Mouse (Mus musculus): ENCODE data around the gene Ambra1. TPM values are rescaled to one million over a fixed set of nuclear protein-coding genes. Genes with fewer than 3 reads are reported as not detected.
A peak's percentile ranks its signal among the peaks of the same experiment; 100 is the strongest.

Gene Ambra1
- polyA plus RNA-seq, 1 experiment: 24.0 TPM

DNA sequence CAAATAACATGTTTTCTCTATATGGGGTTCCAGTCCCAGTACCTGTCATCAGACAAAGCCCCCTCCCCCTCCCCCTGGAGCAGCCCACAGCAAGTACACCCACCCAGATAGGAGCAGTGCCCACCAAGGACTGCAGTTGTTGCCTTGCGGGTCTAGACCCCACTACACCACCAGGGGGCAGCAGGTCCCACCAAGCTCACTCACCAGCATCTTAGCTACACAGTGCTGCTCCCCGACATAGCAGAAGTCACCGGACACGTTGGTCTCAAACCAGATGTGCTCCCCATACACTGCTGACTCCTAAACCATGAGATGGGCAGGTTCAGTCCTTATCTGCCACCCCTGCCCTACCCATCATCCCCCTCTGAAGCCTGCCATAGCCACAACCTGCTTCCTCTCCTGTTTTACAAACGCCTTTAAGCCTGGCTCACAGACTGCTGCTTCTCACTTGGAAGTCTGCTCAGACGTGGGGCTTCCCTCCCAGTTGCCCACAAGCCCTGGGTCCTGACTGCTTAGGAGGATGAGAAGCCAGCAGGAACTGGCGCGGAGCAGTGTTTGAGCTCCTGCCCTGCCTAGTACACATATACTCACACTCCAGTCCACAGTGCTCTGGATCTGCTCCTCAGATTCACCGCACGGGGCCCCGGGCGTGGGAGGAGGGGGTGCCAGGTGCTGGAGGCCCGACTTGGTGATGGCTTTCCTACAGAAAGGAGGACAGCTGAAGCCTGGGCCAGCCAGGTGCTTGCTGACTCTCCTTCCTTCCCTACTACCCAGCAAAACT, 214.4 kb downstream of the Ambra1 start:
- Histone ChIP-seq H3K27ac (ENCODE audit: insufficient read depth, low read depth, low read length) (no peak overlapping the region), H3K4me3 (ENCODE audit: insufficient read depth, low read length) (no peak overlapping the region), H3K4me1 (ENCODE audit: control insufficient read depth, insufficient read depth, low read length) (peaks cover 31% of the 10 kb centered on the region)
- TF ChIP-seq POLR2A (IDR thresholded peaks at IDR 0.05; ENCODE audit: borderline replicate concordance, low read depth, low read length) (no peak), CTCF (IDR thresholded peaks at IDR 0.05; ENCODE audit: low read depth, low read length) (peak; percentile 65)

DNA sequence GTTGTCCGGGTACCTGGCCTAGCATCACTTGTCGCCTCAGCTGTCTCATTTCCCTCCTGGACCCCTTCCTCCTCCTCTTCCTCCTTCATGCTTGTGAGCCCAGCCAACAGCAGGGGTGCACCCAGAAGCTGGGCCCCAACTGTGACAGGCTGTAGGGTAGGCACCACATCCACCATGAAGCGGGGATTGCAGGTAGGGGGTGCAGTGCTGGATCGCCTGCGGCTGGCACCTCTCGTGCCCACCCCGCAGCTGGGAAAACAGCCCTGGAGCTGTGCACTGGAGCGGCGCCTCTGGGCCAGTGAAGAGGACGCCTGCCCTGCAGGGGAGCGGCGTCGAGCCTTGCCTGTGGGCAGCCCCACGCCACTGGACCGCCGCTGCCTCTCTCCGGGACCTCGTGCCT, 215.5 kb downstream of the Ambra1 start, which contains the start of gene Gm9821:
TSS of gene Gm9821 (plus strand) at position 221 of the 400 bp plus-strand sequence.
- H3K4me3 ChIP-seq (ENCODE audit: insufficient read depth, low read length): no peak within 1 kb of the TSS
- H3K27ac ChIP-seq (ENCODE audit: insufficient read depth, low read depth, low read length): peak within 1 kb of the TSS; percentile 13; the same call in 1 of the 2 replicates
- peaks cover 35% of the 10 kb centered on the region for H3K4me1 ChIP-seq (ENCODE audit: control insufficient read depth, insufficient read depth, low read length)
- TF ChIP-seq POLR2A (IDR thresholded peaks at IDR 0.05; ENCODE audit: borderline replicate concordance, low read depth, low read length) (no peak), CTCF (IDR thresholded peaks at IDR 0.05; ENCODE audit: low read depth, low read length) (no peak)

DNA sequence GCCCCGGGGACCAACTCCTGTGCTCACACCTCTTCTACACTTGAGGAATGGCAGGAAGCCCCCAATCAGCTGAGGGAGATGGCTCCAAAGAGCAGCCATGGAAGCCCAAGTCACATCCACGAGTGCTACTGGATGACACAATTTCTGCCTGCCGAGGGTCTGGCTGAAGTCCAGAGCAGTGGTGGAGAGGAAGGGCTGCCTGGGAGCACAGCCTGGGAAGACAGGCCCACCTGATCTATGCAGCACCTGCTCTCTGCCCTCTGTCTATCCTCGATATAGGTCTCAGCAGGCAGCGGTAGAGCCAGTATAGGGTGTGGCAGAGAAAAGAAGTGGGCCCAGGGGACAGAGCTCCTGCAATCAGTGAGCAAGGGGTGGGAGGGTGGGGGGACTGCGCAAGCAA, 216.9 kb downstream of the Ambra1 start:
- TF ChIP-seq CTCF (IDR thresholded peaks at IDR 0.05; ENCODE audit: low read depth, low read length) (no peak), POLR2A (IDR thresholded peaks at IDR 0.05; ENCODE audit: borderline replicate concordance, low read depth, low read length) (no peak)
- Histone ChIP-seq H3K4me1 (ENCODE audit: control insufficient read depth, insufficient read depth, low read length) (peaks cover 43% of the 10 kb centered on the region), H3K4me3 (ENCODE audit: insufficient read depth, low read length) (no peak overlapping the region), H3K27ac (ENCODE audit: insufficient read depth, low read depth, low read length) (peak overlapping the region; percentile 92; the same call in 1 of the 2 replicates)

DNA sequence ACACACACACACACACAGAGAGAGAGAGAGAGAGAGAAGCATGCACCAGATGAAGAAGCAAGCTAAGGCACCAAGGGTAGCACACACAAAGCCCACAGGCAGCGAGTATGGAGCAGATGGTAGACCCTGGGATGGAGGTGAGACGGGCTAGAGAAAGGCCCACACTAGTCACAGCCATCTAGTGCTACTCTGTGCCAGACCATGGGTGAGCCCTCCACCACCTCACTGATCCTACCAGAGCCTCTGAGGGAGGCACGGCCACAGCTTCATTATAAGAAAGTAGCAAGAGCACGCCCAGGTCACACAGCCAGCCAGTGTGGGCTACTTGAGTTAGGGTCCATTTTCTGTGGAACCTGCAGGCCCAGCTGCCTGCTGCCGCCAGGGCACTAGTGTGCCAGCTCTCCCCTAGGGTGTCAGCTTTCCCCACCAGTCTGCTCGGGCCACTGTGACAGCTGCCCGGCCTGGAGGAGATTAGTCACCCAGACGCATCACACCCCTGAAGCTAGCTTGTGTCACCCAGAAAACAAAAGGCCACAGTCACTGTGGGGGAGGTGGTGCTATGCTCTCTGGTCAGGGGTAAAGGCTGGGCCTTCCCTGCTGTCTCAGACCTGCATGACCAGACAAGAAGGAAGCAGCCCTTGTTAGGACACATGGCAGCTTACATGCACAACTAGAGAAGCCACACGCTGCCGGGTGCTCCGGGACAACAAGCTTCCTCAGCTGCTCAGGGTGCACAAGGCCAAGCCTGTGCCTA, 217.6 kb downstream of the Ambra1 start:
- Histone ChIP-seq H3K4me3 (ENCODE audit: insufficient read depth, low read length) (peak overlapping the region; percentile 55), H3K27ac (ENCODE audit: insufficient read depth, low read depth, low read length) (peak overlapping the region; percentile 92), H3K4me1 (ENCODE audit: control insufficient read depth, insufficient read depth, low read length) (peaks cover 44% of the 10 kb centered on the region)
- TF ChIP-seq POLR2A (IDR thresholded peaks at IDR 0.05; ENCODE audit: borderline replicate concordance, low read depth, low read length): no peak
- no peak for TF ChIP-seq CTCF (IDR thresholded peaks at IDR 0.05; ENCODE audit: low read depth, low read length)

DNA sequence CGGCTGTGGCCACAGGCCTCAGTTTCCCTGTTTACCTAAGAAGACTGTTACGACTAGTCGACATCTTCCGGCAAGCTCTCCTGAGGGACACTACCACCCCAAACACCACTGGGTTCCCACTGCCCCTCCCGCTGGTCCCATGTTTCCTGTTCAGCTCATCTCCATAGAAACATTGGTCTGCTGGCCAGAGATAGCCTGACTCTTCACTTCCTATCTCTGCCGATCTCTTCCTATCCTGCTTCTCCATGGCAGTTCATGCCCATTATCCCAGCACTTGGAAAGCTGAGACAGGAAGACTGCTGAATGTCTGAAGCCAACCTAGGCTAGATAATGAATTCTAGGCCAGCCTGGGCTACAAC, 218.2 kb downstream of the Ambra1 start:
- TF ChIP-seq POLR2A (IDR thresholded peaks at IDR 0.05; ENCODE audit: borderline replicate concordance, low read depth, low read length) (no peak), CTCF (IDR thresholded peaks at IDR 0.05; ENCODE audit: low read depth, low read length) (no peak)
- peaks cover 48% of the 10 kb centered on the region for H3K4me1 ChIP-seq (ENCODE audit: control insufficient read depth, insufficient read depth, low read length)
- H3K27ac ChIP-seq (ENCODE audit: insufficient read depth, low read depth, low read length): peak overlapping the region; percentile 92
- H3K4me3 ChIP-seq (ENCODE audit: insufficient read depth, low read length): peak overlapping the region; percentile 55

DNA sequence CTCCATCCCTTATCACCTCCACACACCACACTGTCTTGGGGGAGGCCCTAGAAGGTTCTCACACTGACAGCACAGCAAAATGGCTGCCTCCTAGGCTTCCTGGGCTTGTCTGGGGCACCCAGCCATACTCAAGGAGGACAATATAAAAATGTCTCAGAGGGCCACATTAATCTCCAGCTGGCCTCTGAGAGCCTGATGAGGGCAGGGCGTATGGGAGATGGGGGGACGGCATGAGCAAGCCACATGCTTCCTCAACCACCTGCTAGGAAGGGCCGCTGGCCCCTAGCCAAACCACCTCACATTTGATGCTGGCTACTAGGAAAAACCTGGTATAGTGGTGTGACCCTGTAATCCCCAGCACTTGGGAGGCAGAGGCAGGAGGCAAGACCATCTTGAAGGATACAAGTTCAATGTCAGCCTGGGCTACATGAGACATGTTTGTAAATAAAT, 218.9 kb downstream of the Ambra1 start:
- TF ChIP-seq CTCF (IDR thresholded peaks at IDR 0.05; ENCODE audit: low read depth, low read length) (no peak), POLR2A (IDR thresholded peaks at IDR 0.05; ENCODE audit: borderline replicate concordance, low read depth, low read length) (no peak)
- Histone ChIP-seq H3K4me1 (ENCODE audit: control insufficient read depth, insufficient read depth, low read length) (peaks cover 55% of the 10 kb centered on the region), H3K4me3 (ENCODE audit: insufficient read depth, low read length) (peak overlapping the region; percentile 55), H3K27ac (ENCODE audit: insufficient read depth, low read depth, low read length) (peak overlapping the region; percentile 92)

DNA sequence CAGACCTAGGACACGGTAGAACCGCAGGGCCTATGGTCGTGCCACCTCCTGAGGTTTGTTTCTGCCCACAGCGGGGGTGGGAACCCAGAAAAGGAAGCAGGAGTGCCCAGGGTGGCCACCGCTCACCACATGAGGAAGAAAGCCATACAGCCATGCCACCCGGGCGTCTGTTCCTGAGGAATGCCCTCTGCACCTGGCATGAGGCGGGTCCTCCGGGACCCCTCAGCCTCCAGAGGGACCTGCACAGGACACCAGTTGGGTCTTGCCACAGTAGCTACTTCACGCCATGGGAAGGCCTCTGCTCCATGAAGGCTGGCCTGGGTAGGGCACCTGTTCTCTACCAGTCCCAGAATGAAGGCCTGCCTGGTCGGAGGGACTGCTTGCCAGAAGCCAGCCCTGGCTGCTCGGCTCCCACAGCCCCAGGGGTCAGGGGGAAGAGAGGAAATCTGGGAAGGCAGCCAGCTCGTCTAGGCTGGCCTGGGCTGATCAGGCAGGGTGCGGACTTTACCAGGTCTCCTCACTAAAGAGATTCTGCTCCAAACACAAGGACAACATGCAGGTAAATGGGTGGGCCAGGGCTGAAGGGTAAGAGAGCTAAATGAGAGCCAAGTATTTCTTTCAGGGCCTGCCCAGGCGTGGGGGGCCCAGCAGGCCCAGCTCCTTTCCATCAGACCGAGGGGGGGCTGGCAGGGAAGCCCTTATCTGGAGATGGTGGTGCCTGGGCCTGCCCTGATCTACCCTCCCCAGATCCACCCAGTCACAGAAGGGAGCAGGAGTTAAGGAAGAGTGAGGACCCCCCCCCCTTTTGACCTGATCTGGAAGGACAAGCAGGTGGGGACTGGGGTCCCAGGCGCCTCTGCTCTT, 219.7 kb downstream of the Ambra1 start:
- TF ChIP-seq CTCF (IDR thresholded peaks at IDR 0.05; ENCODE audit: low read depth, low read length) (no peak), POLR2A (IDR thresholded peaks at IDR 0.05; ENCODE audit: borderline replicate concordance, low read depth, low read length) (no peak)
- peaks cover 61% of the 10 kb centered on the region for H3K4me1 ChIP-seq (ENCODE audit: control insufficient read depth, insufficient read depth, low read length)
- peak overlapping the region; percentile 92 for H3K27ac ChIP-seq (ENCODE audit: insufficient read depth, low read depth, low read length)
- peak overlapping the region; percentile 55 for H3K4me3 ChIP-seq (ENCODE audit: insufficient read depth, low read length)

DNA sequence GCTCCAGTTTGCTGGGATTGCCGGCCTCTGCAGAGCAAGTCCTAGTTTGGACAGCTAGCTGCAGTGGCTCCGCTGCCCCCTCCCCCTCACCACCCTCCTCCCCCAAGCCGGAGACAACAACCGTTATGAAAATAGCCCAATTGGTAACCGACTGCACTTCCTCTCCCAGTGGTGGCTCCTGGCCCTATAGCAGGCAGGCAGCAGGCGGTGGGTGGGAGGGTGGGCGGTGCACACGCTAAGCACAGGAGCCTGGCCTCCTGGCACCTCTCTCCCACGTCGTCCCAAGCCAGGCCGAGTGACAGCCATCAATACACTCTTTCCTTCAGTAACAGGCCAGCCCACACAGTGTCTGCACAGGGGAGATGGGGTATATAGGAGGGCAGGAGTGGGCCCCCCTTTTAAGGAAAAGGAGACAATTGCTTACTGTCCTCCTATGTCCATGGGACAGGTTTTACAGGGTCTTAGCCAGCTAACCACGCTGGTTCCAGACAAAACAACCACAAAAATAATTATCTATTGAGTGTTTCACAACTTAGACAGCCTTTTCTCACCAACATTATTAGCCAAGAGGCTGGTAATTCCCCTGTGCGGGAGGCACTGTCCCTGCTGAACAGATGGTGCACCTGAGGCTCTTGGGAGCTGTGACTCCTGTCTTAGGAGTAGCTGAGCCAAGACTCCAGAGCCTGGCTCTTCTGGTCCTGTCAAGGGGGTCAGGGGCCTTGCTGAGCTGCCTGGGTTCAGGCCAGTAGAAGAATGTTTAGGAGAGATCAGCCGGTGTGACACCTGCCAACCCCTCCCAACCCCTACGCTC, 220.5 kb downstream of the Ambra1 start:
- H3K4me1 ChIP-seq (ENCODE audit: control insufficient read depth, insufficient read depth, low read length): peaks cover 69% of the 10 kb centered on the region
- peak overlapping the region; percentile 55 for H3K4me3 ChIP-seq (ENCODE audit: insufficient read depth, low read length)
- TF ChIP-seq POLR2A (IDR thresholded peaks at IDR 0.05; ENCODE audit: borderline replicate concordance, low read depth, low read length): no peak
- no peak for TF ChIP-seq CTCF (IDR thresholded peaks at IDR 0.05; ENCODE audit: low read depth, low read length)
- H3K27ac ChIP-seq (ENCODE audit: insufficient read depth, low read depth, low read length): peak overlapping the region; percentile 92
